15 mouse cellular contexts compared by ENCODE assay signal in the genomic region with DNA sequence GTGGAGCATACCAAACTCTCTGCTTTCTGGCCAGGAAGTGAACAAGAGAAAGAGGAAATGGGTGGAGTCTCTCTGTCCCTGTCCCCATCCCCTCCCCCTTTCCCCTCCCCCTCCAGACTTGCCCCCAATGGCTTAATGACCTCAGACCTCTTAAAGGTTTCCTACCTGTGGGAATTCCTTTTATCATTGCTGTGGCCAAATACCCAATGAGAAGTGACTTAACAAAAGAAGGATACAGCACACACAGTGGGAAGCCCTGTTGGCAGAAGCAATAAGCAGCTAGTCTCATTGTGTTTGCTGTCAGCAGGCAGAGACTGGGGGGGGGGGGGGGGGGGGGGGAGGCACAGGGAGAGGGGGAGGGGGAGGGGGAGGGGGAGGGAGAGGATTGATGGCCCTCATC.
"Had no signal": no experiment of that assay in that cellular context is flagged by ENCODE, and none has a peak within 500 bp of the region (broad histone marks: within the 10 kb centered on the region; RNA-seq: fewer than 3 reads in every experiment).

No protein-coding gene starts in this region.

- H3K27ac ChIP-seq: neural tube, embryonic 15.5 days; stomach, embryonic 15.5 days; stomach, postnatal 0 days had no signal

- H3K4me3 ChIP-seq: neural tube, embryonic 15.5 days; stomach, embryonic 15.5 days had no signal

- H3K9me3 ChIP-seq: neural tube, embryonic 15.5 days; stomach, embryonic 15.5 days had no signal

- H3K27me3 ChIP-seq: neural tube, embryonic 15.5 days; stomach, embryonic 15.5 days had no signal

- DNase-seq: retina, postnatal 1 day; right cerebral cortex, adult 18-20 months; right cerebral cortex, postnatal 14 days; right cerebral cortex, postnatal 25 days; right cerebral cortex, postnatal 4 days; spleen, adult 18-20 months; thymus, adult 18-20 months; thymus, adult 2 months; thymus, postnatal 14 days; thymus, postnatal 25 days; thymus, postnatal 36 days; thymus, postnatal 4 days had no signal

- H3K36me3 ChIP-seq: neural tube, embryonic 15.5 days; stomach, embryonic 15.5 days had no signal

- H3K4me1 ChIP-seq: neural tube, embryonic 15.5 days; stomach, embryonic 15.5 days had no signal
